Mouse (Mus musculus) B cell, adult 2 months (primary cell): ENCODE measurements around the gene Fign.

Source experiments
- DNase-seq, 2 experiments: peaks; one replicate each; pipeline ENCODE4 v3.0.0; 2022

Gene Fign

DNA sequence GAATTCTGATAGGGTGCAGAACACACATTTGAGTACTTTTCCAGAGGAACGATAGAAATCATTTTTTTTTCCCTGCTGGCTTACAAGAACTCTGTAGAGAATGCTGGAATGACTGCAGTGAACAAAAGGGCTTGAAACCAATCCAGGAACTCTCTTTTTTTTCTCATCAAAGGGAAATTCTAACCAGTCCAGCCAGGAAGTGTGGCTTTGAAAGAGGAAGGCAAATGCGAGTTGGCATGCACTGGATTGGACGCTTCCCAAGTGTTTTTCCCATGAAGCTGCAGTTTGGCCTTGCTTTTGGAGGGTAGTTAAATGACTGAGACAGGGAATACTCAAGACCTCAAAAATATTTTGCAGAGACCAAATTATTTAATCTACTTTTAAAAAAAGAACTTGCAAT is 54.7 kb downstream of the Fign start:
- DNase-seq, result no peak

DNA sequence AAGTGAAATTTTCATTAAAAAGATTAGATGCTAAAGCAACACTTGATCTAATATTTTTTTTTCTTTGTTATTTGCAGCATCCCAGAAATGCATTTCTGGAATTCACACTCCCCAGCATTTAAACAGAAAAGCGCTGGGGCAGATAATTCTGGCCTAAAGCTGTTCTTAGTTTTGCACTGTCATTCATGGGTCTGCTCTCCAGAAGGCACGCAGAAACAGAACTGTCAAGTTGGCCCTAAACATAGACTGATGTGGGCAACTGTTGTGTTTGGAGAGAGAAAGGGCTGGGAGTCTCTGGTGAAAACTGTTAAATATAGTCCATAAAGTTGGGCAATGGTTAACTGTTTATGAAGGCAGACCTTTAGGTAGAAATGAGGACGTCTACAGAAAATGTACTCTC is 62.4 kb downstream of the Fign start:
- DNase-seq, result no peak

DNA sequence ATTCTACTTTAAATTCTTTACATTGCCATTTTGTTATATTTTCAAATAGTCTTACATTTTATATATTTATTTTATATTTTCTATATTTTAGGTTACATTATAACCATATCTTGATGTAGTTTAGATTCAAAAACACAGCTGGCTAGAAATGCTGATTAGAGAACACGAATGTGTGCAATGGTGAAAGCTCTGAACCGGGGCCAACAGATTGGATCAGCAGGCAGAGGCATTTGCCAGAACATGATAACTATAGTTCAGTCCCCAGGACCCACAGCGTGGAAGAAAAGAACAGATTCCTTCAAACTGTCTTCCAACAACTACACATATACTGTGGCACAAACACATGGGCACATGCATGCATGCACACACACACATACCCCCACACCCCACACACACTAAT is 64.0 kb downstream of the Fign start:
- no peak for DNase-seq

DNA sequence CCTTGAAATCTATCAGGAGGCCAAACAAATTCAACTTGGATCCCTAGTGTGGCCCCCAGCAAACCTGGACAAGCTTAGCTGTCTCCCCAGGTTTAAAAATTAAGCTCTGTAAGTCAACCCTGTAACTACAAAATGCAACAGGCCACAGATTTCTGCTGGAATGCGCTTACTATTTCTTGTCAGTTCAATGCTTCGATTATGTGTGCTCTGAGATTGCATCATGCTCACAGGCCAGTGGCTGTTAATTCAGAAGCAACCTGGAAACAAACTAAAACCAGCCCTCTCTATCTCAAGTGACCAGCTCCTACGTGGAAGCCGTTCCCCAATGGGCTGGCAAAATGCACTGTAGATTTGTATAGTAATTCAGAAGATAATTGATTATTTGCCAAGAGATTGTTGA is 71.9 kb downstream of the Fign start:
- no peak for DNase-seq

DNA sequence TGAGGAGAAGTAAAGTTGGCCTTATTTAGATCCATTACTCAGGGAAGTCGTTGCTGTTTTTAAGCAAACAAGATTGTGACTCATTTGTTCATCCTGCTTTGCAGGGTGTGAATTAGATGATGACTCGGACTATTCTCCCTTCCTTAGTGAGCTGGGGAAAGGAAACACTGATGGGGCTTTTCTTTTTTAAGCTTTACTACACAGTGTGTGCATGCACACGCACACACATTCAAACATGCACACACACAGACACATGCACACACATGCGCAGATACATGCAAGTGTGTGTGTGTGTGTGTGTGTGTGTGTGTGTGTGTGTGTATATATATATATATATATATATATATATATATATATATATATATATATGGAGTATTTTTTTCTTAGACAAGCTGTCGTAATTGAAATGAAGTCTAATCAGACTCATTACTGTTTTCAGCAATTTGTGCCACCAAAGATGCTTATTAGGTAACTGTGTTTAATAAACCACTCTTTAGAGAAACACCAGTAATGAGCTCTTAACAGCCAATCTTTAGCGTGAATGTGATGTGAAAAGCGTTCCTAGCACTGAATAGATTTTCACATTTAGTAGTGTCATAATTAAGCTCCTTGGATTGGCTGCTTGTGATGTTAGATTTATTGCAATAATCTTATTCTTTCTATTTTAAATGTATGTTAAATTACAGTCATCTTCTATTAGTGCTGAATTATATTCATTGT is 103.4 kb downstream of the Fign start:
- no peak for DNase-seq

DNA sequence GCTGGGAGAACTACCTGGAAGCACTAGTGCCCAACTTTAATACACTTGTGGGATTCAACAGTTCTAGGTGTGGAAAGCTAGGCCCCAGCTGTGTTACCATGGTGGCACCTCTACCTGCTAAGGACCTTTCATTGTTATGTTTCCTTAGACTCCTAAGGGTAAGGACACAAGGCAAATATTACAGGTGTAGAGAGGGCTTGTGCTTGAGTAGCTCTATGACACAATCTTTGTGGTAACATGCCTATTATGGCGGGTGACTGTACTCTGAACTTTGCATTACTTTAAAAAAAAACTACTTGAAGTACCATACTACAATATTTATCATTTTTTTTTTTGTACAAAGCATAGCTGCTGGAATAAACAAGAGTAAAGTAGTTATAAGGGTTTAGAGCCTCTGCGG is 112.4 kb downstream of the Fign start:
- DNase-seq, result no peak

DNA sequence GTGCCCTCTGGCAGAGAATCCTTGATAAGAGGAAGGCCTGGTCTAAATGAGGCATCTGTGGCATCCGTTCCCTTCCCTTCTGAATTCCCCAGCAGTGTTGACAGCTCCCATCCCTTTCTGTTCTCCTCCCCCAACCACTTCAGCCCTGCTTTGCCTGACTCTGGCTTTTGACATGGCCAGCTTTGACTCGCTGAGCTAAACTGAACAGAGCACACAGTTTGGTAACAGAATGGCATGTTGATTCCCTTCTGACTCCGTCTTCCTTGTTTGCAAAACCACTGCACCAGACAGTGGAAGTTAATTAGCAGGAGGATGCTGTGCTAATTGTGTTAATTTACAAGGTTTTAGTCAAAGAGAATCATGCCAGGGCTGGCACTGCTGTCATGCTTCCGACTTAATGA is 115.5 kb downstream of the Fign start:
- DNase-seq, result no peak

DNA sequence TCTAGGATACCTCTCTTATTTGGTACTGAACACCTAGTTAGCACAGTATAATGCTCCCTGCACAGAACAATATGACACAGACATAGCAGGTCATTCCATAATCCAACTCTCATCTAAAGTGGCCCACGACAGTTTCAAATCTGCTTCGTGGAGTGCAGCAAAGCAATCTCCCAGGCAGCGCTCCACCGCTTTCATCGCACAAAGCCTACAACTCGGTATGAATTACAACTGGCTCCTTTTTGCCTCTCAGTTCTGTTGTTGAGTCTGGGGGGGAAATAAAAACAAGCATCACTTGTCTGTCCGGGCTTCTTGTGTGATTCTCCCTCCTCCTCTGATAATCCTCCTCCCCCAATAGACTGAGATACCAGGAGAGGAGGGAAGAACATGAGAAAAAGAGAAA is 116.4 kb downstream of the Fign start:
- DNase-seq, result no peak

DNA sequence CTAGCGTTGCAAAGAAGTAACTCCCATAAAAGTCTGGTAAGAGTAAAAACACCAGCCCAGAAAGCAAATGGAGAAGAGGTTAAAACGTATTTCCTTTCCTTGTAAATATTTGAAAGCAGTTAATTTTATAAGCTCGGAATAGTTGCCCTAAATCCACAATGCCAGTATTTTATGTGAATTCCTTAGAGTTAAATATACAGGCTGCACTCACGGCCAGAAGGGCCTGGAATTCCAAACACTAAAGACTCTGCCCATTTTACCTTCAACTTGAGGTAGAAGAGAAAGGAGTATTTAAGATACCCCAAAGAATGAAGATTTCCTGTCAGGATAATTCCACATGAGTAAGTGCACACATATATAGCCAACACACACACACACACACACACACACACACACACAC is 128.2 kb downstream of the Fign start:
- no peak for DNase-seq

DNA sequence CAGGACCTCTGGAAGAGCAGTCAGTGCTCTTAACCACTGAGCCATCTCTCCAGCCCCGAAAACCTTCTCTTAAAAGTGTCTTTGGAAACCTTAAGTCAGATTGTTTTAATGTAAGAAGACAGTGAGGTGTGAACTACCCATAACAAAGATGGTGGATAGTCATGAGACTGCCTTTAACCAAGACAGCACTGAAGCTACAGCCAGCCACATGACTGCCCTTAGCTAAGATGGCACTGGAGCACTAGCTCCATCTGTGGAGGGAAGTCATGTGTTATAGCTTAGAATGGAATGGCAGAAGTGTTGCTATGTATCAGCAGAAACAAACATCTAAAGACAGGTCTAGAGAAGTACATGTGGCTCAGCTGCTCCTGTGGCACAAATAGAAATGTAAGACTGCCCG is 166.8 kb downstream of the Fign start:
- no peak for DNase-seq

DNA sequence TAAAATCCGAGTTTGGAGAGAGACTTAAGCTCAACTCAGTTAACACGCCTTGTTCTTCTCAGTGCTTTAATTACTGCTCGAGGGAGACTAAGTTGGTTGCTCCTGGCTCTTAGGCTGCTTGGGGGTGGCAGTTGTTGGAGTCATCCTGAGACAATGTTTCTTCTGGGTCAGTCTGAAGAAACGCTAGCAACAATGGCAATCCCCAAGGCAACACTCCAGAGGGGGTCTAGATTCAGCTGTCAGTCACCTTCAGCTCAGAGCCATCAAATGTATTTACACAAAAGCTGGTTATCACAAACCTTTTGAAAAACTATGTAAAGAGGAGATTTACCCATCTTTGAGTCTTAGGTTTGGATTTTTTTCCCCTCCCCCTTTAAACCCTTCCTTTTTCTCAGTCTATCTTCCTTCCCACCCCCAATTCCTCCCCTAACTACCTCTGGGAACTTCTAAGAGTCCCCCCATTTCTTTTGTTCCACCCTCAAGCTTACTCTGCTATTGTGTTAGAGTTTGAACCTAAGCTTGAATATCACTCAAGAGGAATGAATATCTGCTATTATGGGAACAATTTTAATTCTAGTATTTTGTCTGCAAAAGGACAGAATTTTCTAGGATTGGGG is 171.2 kb downstream of the Fign start:
- DNase-seq, result no peak

DNA sequence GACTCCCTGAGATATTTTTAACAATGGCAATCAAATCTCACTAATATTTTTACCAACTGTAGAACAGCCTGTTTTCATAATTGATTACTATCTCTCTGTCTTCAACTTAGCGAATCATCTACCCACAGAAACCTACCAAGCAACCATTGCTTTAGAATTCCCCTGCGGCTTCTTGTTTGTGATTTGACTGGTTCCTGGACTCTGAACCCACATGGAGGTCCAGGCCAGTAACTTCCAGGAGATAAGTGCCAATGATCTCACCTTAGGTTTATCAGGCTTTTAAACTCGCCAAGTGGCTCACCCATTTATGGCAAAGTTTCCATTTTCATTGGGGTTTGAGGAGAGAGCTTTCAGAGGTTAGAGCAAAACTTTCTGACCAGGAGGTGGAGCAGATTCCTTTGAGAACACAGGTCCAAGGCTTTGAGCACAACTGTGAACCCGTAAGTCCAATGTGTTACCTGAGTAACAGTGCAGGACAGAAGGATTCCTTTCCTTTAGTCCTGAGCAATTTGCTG is 172.1 kb downstream of the Fign start:
- DNase-seq, result no peak
